Mouse (Mus musculus) layer of hippocampus, postnatal 10 days (tissue): ENCODE data around the gene Nvl. TPM values are rescaled to one million over a fixed set of nuclear protein-coding genes. Genes with fewer than 3 reads are reported as not detected.

Experiments used
- DNase-seq, 2 experiments: peaks; one replicate each; pipeline ENCODE4 v3.0.0; 2021; ENCODE audit warnings: low spot score in 2 of 2
- total RNA-seq, 2 experiments: library from RNA; stranded (reverse); gene quantifications; 2 replicates each; pipeline ENCODE4 v1.2.3; 2021

The Nvl gene
- total RNA-seq, 2 experiments from 2014 or later, result 29.8 to 31.8 TPM

DNA sequence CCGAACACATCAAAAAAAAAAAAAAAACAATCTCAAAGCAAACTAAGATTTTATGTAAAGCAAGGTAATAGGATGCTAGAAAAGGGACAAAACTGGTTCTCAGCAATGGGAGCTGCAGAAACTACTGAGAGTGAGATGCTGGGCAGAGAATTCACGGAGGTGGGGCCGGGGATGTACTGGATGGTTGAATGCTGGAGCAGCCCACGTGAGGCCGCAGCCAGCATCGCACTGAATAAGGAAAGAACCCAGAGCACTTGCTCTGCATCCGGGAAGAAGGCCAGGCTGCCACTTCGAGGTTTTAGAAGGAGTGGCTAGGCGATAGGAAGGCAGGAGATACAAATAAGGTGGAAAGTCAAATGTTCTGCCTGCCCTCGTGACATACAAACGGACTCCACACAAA, 74.3 kb downstream of the Nvl start:
- no peak for DNase-seq

DNA sequence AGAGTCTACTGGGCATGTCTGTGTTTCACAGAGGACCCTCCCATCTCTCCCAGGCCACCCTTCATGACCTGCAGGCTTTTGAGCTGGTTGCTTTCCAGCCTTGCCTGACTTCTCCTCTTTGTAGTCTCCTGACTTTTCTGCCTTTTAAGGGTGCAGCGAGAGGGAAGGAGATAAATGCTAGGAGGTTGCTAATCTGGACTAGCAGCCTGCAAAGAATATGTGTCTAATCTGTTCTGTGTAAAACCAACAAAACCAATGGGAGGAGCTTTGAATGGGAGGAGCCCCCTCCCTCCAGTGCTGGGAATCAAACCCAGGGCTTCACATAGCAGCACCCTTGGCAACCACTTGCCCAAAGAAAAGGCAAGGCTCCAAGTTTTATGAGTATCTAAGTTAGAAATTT, 75.7 kb downstream of the Nvl start:
- no peak for DNase-seq

DNA sequence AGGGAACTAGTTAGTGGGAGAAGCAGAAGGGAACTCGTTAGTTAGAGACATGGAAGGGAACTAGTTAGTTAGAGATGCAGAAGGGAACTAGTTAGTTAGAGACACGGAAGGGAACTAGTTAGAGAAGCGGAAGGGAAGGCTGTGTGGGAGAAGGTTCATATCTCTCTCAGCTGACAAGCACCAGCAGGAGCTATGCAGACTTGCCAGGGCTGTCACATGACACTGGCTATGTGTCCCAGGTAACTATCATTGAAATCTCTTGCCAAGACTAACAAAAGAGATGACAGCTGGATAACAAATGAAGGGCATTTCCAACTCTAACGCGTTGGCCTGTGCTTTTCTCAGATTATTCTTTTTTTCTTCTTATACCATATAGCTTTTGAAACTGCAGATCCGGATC, 79.4 kb downstream of the Nvl start:
- no peak for DNase-seq

DNA sequence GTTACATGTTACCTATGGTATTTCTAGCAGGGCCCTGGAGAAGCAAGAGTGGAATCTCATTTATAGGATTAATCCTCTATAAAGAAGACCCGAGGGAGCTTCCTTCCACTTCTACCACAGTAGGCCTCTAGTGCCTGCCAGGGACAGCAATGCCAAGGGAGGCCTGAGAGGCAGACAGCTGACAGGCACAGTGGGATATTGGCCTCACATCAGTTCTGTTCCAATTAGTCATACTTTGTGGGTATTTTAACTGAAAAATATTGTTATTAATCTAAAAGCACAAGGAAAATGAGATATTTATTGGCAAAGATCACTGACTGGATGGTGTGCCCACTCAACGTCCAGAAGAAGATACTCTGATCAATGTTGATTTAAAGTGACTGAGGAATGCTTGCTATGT, 80.0 kb downstream of the Nvl start:
- DNase-seq, result no peak

DNA sequence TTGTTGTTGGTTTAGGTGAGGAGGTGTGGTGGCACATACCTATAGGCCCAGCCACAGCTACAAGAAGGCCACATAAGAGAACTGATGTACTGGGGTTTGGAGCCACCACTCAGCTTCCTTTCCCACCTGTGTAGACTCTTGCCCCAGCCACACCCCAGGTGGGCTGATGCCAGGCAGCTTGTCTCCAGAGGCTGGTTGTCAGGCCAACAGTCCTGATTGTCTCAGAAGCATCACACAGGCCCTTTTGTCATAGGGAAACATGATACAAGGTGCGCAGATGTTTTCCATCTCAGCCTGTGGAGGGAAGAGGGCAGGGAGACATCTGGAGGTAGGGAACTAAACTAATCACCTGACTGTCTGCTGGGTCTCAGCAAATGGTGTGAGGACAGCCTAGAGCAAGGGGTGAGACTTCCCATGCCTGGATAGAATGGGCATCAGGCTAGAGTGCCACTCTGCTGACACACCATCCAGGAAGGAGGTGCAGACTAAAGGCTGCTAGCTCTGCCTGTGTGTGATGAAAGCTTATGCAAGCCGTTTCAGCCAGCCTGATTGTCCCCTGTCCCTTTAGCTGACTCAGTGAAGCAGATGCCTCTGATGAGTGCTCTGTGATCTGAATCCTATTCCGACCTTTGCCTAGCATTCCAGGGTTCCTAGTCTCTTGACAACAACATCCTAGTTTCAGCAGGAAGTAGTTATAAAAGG, 82.1 kb downstream of the Nvl start:
- DNase-seq, result no peak

DNA sequence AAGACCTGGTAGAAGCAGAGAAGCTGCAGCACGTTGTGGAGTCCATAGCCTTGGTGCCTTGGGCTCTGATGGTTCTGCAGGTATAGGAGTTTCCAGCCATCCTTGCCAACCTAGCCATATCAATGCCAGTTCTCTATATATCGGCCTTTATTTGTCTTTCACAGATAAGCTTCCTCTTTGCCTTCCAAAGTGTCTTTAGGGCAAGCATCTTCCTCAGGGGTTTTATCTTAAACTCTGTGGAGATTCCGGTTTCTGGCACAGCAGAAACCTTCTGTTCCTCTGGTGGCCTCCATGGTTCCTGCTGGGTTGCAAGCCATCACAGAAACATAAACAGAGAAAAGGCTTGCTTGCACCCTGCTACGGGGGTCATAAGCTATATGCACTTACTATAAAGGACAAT, 91.1 kb downstream of the Nvl start:
- no peak for DNase-seq

DNA sequence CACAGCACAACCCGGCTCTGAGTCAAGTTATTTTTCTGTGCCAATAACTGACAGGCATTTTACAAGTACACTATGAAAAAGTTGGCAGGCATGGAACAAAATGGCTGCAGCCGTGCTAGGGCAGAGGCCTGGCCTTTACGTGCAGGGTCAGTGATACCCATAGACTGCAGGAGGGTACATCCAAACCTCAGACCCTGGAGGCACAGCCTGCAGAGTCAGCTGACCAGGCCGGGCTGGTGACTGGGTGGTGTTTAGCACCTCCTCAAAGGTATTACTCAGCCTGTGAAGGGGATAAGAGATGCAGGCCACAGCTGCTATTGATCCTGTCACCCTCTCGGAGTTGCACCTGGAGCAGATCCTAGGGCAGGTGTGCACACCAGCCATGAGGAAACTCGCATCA, 93.1 kb downstream of the Nvl start, which contains the start of gene 9130409I23Rik:
Gene 9130409I23Rik, plus strand, starts transcription at position 301 of the 400 bp plus-strand sequence.
- no peak for DNase-seq

DNA sequence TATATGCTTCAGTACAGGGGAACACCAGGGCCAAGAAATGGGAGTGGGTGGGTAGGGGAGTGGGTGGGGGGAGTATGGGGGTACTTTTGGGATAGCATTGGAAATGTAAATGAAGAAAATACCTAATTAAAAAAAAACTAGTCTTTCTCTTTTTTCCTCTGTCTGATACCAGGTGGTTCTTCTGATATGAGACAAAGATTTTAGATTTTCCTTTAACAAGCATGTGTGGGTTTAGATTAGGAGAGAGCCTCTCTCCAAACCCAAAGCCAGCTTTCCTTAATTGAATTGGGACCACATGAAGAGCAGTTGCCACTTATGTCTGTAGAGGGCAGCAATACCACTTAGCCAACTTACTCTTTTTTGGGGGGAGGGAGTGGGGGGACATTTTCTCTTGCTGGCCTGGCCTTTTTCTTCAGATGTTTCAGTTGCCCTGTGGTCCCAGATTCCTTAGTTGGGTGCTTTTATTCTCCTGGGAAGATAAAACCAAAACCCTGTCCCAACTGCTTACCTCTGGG, 94.6 kb downstream of the Nvl start:
- DNase-seq, result no peak

DNA sequence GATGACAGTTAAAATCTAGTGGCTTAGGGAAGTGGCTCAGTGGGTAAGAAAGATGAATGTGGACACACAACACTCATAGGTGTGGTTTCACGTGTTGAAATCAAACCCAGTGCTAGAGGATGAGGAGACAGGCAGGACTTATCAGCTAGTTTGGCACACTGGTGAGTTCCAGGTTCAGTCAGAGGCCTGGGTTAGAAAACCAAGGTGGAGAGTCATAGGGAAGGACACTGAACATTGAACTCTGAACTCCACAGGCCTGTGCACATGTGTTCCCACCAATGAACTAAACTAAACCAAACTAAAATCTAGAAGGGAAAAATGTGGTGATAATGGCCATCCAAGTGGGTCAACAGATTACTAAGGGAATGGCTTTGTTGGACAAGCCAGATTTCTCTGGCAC, 96.5 kb downstream of the Nvl start:
- no peak for DNase-seq

DNA sequence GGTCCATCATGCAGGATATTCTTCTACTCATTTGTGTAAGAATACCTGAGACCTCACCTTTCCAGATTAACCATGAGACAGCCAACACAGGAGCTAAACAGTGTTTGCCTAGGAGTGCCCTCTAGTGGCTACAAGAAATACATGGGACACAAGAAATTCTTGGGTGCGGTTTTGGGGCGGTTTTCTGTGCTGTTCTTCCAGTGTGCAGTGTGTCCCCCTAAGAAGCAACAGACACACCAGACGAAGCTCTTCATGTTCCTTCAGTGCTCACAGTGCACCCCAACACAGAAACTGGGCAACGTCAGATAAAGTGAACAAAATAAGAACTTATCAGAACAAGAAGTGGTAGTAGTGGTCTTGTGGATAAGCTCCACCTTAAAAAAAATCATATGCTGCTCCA, 104.4 kb downstream of the Nvl start:
- DNase-seq, result no peak

DNA sequence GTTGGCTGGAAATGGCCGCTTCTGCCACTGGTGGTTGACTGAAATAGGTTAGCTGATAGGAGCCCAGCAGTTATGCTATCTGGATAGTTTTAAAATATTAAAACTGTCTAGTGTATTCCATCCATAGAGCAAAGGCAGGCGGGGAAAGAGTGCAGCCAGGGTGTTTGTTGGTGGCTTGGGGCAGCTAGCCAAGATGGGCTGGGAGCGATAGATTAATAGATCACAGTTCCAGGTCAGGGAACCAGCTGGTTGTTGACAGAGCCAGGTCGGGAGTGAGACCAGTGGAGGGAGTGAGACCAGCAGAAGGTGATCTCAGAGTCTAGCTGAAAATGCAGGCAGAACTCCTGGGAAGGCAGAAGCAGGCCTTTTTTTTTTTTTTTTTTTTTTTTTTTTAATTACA, 106.4 kb downstream of the Nvl start:
- DNase-seq, result no peak

Other genes starting within 250 kb of the Nvl start
- 10 to 100 TPM; 29.6 to 31.4 TPM for gene Pycr2, start 239.9 kb downstream of the Nvl start, total RNA-seq
- gene Lefty1, start 209.2 kb downstream of the Nvl start, total RNA-seq, result 1 to 10 TPM; 3.9 to 6.4 TPM
- gene Tmem63a, start 201.9 kb downstream of the Nvl start, total RNA-seq, result 1 to 10 TPM; 3.7 to 3.8 TPM
- gene Ephx1, start 123.3 kb downstream of the Nvl start, total RNA-seq, result 10 to 100 TPM; 14.0 to 16.2 TPM
- gene 9130409I23Rik, start 93.0 kb downstream of the Nvl start, total RNA-seq, result not detected
- gene Cnih4, start 489 bp upstream of the Nvl start, total RNA-seq, result 10 to 100 TPM; 21.3 to 23.0 TPM
- 100 to 1,000 TPM; 129 to 138 TPM for gene Wdr26, start 67.8 kb upstream of the Nvl start, total RNA-seq
- gene Cnih3, start 208.4 kb upstream of the Nvl start, total RNA-seq, result 10 to 100 TPM; 48.3 to 56.1 TPM